Mouse (Mus musculus) subcutaneous adipose tissue, adult 2 months (tissue): Measurements from ENCODE around the gene Gm49673. TPM values are rescaled to one million over a fixed set of nuclear protein-coding genes. Genes with fewer than 3 reads are reported as not detected.

ENCODE experiments used
- polyA plus RNA-seq: library from polyadenylated mRNA; depleted of rRNA; stranded (reverse); fragments of >200 nt; gene quantifications from 2 replicates; pipeline ENCODE4 v1.2.3, GENCODE M21; 2012; ENCODE audit warnings: low replicate concordance; rRNA removed

Gene Gm49673
- polyA plus RNA-seq: 0.17 TPM in 1 of 2 replicates, not detected in the other

GRCm38 (mm10) chr17:8147439-8148316 is at the start of gene Gm49673, which contains the start of gene Rnaset2a:
Gene Gm49673 (minus strand): TSS chr17:8147788.
Gene Rnaset2a (minus strand): TSS chr17:8148097.

GRCm38 (mm10) chr17:8164701-8165607 is 17.4 kb upstream of the Gm49673 start, which contains the start of gene Fgfr1op:
Gene Fgfr1op (plus strand): TSS chr17:8165501.

Other genes starting within 250 kb of the Gm49673 start
- 3.6 and 36.3 TPM in 2 replicates for gene Tagap, start 221.8 kb downstream of the Gm49673 start, polyA plus RNA-seq
- 70.8 and 109 TPM in 2 replicates for gene Rsph3a, start 202.2 kb downstream of the Gm49673 start, polyA plus RNA-seq
- 32.9 and 70.7 TPM in 2 replicates for gene Rnaset2a, start 309 bp upstream of the Gm49673 start, polyA plus RNA-seq
- 3.3 and 3.7 TPM in 2 replicates for gene Fgfr1op, start 17.7 kb upstream of the Gm49673 start, polyA plus RNA-seq
- gene Ccr6, start 88.3 kb upstream of the Gm49673 start, polyA plus RNA-seq: 0.10 and 0.33 TPM in 2 replicates
- 624 and 1,047 TPM in 2 replicates for gene Mpc1, start 135.1 kb upstream of the Gm49673 start, polyA plus RNA-seq
- 62.6 and 71.7 TPM in 2 replicates for gene Sft2d1, start 163.3 kb upstream of the Gm49673 start, polyA plus RNA-seq
- 0.16 and 0.26 TPM in 2 replicates for gene Prr18, start 189.7 kb upstream of the Gm49673 start, polyA plus RNA-seq
- 0.09 and 0.12 TPM in 2 replicates for gene T2, start 208.2 kb upstream of the Gm49673 start, polyA plus RNA-seq